Mouse (Mus musculus) mature B cell (primary cell): ENCODE results near the gene Tmem209.

Experiments used
- in situ Hi-C: fragments of 300-500 bp; cut with MboI; formaldehyde crosslinking; loops from 2 replicates; pipeline ENCODE4 v1.14.3; 2019

Tmem209 gene

GRCm38 (mm10) chr6:30538240-30538639, 28.7 kb upstream of the Tmem209 start:
- in situ Hi-C loops: no loop called here

DNA sequence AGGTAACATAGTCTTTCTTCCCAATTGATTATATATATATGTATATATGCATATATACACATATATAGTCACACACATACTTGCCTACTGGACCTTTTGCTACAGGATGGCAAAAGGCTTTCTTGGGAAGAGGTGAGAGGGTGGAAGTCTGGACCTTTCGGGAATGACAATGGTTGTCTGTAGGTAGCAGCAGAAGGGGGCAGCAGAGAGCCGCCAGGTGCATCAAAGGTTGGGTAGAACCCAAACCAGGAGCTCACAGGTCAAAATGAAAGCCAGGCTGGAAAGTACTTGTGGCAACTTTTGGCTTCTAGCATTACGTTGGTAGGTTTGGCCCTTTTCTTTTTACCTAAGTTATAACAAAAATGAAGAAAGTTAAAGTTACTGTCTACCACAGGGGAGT, 25.8 kb upstream of the Tmem209 start:
- in situ Hi-C loops: no loop called here

- in situ Hi-C loops: no loop called here
Measured at GRCm38 (mm10) chr6:30528800-30529199, 19.2 kb upstream of the Tmem209 start.

GRCm38 (mm10) chr6:30526586-30527515, 17.3 kb upstream of the Tmem209 start:
- in situ Hi-C loops: no loop called here

DNA sequence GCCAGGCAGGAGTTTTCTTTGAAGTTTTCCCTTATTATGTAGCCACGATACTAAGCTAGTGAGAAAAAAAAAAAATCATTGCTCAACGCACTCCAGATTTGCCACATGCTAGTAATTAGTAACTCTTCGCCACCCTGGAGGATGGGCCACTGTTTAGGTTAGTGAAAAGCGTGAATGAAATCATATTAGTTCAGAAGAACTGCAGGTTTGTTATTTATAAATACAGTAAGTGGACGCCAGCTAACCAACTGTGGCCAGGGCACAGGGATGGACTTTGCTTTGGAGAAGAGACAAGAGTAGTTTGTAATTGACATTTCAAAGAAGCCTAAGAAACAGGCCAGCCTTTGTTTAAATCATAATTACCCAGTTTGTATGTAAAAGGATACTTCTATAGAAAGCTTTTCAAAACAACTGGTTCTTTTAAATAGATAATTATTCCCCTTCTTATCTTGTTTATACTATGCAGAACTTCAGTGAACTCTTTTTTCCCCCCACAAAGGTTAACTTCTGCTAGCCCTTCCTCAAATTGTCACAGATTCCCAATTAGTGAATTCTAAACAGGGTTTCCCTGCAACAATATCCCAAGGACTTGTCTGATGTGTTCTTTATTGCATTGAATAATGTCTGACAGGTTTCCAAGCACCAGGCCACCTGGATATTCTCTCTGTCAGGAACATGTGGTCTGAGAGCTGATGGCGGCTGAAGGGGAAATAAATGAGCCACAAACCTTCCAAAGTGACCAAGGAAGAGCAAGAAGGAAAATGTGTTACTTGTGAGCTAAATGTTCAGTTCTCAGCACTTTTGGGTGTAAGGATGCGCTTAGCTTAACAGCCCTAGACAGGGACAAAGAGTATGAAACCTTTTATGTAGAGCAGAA, 16.1 kb upstream of the Tmem209 start:
- in situ Hi-C loops: no loop called here

DNA sequence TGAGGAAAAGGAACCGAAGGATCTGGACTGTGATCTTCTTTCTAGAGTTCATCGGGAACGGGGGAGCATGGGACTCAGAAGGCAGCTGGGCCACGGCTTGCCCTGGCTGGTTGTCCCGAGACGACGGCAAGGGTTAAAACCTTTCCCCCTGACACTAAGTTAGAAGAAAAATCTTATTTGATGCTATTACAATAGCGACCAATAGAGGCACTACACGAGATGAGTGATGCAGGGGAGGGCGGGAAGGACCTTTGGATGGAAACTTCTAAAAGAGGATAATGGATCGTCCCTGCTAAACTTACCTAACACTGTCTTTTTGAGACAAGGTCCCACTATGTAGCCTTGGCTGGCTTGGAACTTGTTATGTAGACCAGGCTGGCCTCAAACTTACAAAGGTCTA, 10.8 kb upstream of the Tmem209 start:
- in situ Hi-C loops: no loop called here

- in situ Hi-C loops: no loop called here
Measured at GRCm38 (mm10) chr6:30514242-30514641, 4.7 kb upstream of the Tmem209 start.

DNA sequence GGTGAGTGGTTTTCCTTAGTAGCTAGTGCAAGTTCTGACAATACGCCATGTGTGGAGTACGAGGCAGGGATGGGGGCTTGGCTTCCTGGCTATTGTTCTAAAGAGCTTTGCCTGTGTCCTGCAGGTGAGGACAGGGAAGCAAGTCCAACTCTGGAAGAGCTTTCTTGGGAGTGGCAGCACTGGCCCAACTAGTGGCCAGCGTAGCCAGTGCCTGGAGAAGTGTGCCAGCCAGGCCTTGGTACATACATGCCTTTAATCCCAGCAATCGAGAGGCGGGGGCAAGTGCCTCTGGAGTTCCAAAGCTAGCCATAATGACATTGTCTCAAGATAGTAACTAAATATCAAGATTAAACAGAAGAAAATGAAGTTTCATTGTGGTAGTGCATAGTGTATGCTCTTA, 708 bp upstream of the Tmem209 start:
- in situ Hi-C loops: no loop called here

- in situ Hi-C loops: no loop called here
Measured at GRCm38 (mm10) chr6:30508824-30509223, 759 bp downstream of the Tmem209 start.

GRCm38 (mm10) chr6:30499049-30499448, 10.5 kb downstream of the Tmem209 start:
- in situ Hi-C loops: no loop called here

GRCm38 (mm10) chr6:30486504-30486903, 23.1 kb downstream of the Tmem209 start:
- in situ Hi-C loops: no loop called here

DNA sequence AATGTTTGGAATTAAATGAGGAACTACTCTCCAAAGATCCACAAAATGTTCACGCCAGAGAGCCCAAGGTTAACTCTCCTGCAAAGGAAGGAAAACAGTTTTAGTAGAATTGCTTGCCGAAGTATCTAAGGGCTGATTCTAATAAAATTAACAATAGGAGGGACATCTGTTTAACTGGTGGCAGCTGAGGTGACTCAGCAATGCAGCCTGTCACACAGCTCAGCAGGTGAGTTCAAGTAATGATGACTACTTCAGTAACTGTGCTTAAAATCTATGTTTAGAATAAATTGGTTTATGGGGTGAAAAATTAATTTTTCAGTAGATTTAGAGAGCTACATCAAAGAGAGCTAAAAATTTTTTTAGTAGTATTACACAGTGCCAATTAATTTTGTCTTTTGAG, 26.7 kb downstream of the Tmem209 start:
- in situ Hi-C loops: no loop called here

- in situ Hi-C loops: no loop called here
Measured at GRCm38 (mm10) chr6:30479418-30479817, 30.2 kb downstream of the Tmem209 start.

DNA sequence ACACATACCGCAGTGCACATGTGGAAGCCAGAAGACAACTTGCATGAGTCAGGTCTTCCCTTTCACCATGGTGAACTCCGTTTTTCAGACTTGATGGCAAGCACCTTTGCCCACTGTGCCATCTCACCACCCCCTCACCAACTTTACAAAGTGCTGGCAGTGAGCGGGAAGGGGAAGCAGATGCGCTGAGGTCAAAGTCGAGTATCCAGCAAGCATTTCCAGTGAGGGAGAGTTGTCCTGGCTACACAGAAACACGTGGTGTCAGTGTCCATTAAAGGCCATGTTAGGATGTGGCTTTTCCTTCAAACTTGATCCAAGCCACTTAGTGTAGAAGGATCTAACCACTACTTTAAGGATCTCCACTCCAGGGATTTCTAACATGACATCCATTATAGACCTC, 31.8 kb downstream of the Tmem209 start:
- in situ Hi-C loops: no loop called here

DNA sequence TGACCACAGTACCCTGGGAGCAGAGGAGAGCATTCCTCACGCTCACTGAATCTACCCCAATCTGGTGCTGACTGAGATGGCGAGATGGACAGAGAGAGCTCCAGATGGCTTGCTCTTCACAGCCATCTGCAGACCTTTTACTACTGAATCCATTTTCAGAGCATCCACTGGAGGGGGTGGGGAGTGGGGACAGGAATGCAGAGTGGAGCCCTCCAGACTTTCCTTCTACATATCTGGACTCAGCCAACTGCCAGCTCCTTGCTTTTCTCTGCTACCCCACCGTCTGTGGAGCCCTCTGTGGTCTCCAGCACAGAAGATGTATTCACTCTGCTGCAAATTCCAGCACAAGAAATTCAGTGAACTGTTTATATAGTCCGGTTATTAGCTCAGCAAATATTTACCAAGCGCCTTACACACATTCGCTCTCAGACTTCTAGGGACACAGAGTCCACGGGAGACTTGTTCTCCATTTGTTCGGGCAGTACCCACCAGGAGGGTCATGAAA, 32.3 kb downstream of the Tmem209 start:
- in situ Hi-C loops: no loop called here

DNA sequence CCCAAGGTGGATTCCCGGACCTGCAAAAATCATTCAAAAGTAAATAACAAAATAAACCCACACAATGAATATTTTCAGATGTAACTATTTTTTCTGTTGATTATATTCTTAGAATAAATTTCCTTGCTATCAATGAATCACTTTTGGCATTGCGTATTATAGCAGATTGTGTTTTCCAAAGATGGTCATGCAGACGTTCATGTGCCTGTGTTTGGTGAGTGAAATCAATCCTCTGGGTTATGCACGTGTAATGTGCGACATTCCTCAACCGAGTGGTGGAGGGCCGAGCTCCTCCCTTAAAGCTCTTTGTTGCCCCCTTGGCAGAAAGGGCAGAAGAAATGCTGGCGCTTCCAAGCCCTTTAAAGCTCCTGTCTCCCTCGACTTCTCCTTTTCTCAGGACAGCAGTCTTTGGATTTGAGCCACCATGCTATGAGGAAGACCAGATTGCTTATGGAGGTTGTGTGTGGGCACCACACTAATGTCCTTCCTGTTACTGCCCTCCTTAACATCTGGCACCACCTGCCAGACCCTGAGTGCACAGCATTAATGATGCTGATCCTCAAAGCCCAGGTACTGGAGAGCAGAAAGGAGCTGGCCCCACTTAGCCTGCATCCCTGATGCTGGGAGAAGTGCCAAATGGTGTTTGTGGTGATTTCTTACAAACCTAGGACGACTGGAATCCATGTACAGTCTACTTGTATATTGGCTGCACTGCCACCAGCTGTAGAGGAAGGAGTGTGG, 33.4 kb downstream of the Tmem209 start:
- in situ Hi-C loops: no loop called here

DNA sequence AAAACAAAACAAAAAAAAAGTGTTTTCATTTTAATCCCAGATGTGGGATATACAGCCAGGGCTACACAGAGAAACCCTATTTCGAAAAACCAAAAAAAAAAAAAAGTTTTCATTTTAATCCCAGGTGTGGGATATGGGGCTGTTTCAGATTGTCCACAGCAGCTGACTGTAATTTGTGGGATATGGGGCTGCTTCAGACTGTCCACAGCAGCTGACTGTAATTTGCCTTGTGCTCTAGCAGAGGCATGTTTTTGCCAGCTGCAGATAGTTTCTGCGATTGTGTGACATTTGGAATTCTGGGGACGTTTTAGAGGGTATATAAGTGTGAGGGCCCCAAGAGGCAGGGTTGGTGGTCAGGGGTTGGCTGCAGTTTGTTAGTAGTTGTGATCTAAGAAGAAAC, 37.9 kb downstream of the Tmem209 start:
- in situ Hi-C loops: no loop called here

- in situ Hi-C loops: no loop called here
Measured at GRCm38 (mm10) chr6:30469370-30469769, 40.2 kb downstream of the Tmem209 start.

GRCm38 (mm10) chr6:30468684-30469083, 40.9 kb downstream of the Tmem209 start:
- in situ Hi-C loops: no loop called here

GRCm38 (mm10) chr6:30468058-30468457, 41.5 kb downstream of the Tmem209 start:
- in situ Hi-C loops: no loop called here

DNA sequence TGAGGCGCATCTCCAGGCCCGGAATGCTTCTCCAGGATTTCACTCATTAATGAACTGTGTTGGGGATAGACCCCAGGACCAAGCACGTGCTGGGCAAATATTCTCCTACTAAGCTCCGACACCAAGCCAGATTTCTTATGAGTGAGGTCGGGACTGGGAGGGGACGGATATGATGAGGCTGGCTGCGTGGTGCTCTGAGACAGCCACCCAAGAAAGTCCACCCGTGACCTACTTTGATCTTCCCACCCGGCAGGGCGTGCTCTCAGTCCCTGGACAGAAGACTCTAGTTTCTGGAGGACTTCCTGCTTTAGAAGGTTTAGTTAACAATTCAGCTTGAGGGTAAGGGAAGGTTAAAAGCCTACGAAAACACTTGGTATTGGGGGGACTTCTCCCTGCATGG, 44.0 kb downstream of the Tmem209 start:
- in situ Hi-C loops: no loop called here

GRCm38 (mm10) chr6:30462822-30463221, 46.8 kb downstream of the Tmem209 start:
- in situ Hi-C loops: no loop called here
